Mouse (Mus musculus) CH12.LX (cell line): ENCODE data around the gene Fbxo11.

Source experiments
- CHD2 ChIP-seq: IDR thresholded peaks from 2 replicates; pipeline ENCODE4 v1.6.1; 2011; ENCODE audit warnings: low read length, improper control_type of control experiment
- CTCF ChIP-seq, 2 experiments: IDR thresholded peaks in 1 of 2; conservative IDR thresholded peaks in 1 of 2; 2 replicates each; pipeline ENCODE4 v1.5.1; 2011 to 2012; ENCODE audit warnings: low read depth in 2 of 2, low read length in 2 of 2, improper control_type of control experiment in 1 of 2, inconsistent platforms in 1 of 2, mild to moderate bottlenecking in 1 of 2, moderate library complexity in 1 of 2
- E2F4 ChIP-seq: IDR thresholded peaks from 2 replicates; pipeline ENCODE4 v1.6.1; 2011; ENCODE audit warnings: low read depth, low read length, improper control_type of control experiment; ENCODE audit not compliant: insufficient replicate concordance
- EP300 ChIP-seq: IDR thresholded peaks from 2 replicates; pipeline ENCODE4 v1.6.1; 2011; ENCODE audit warnings: low read length, improper control_type of control experiment
- HCFC1 ChIP-seq: IDR thresholded peaks from 2 replicates; pipeline ENCODE4 v1.6.1; 2012; ENCODE audit warnings: low read depth, mild to moderate bottlenecking, inconsistent platforms, low read length, improper control_type of control experiment
- JUND ChIP-seq: conservative IDR thresholded peaks from 2 replicates; pipeline ENCODE4 v1.6.1; 2011; ENCODE audit warnings: low read depth, low read length, improper control_type of control experiment
- KAT2A ChIP-seq: IDR thresholded peaks from 2 replicates; pipeline ENCODE4 v1.6.1; 2012; ENCODE audit warnings: low read length, improper control_type of control experiment, inconsistent platforms; ENCODE audit not compliant: insufficient replicate concordance
- MAX ChIP-seq: IDR thresholded peaks from 2 replicates; pipeline ENCODE4 v1.6.1; 2011; ENCODE audit warnings: low read length, improper control_type of control experiment
- MXI1 ChIP-seq: IDR thresholded peaks from 2 replicates; pipeline ENCODE4 v1.6.1; 2011; ENCODE audit warnings: mild to moderate bottlenecking, low read depth, low read length, improper control_type of control experiment
- NRF1 ChIP-seq: IDR thresholded peaks from 2 replicates; pipeline ENCODE4 v1.6.1; 2014; ENCODE audit warnings: low read depth, mild to moderate bottlenecking, inconsistent platforms, low read length, improper control_type of control experiment, moderate library complexity
- POLR2A ChIP-seq: IDR thresholded peaks from 2 replicates; pipeline ENCODE4 v1.6.1; 2011; ENCODE audit warnings: low read depth, mild to moderate bottlenecking, improper control_type of control experiment, low read length
- TBP ChIP-seq: conservative IDR thresholded peaks from 2 replicates; pipeline ENCODE4 v1.6.1; 2011; ENCODE audit warnings: low read depth, low read length, improper control_type of control experiment
- USF1 ChIP-seq: IDR thresholded peaks from 2 replicates; pipeline ENCODE4 v1.6.1; 2014; ENCODE audit warnings: low read depth, mild to moderate bottlenecking, inconsistent platforms, low read length, improper control_type of control experiment
- ZC3H11A ChIP-seq: IDR thresholded peaks from 2 replicates; pipeline ENCODE4 v1.6.1; 2012; ENCODE audit warnings: low read depth, mild to moderate bottlenecking, inconsistent platforms, low read length, improper control_type of control experiment

DNA sequence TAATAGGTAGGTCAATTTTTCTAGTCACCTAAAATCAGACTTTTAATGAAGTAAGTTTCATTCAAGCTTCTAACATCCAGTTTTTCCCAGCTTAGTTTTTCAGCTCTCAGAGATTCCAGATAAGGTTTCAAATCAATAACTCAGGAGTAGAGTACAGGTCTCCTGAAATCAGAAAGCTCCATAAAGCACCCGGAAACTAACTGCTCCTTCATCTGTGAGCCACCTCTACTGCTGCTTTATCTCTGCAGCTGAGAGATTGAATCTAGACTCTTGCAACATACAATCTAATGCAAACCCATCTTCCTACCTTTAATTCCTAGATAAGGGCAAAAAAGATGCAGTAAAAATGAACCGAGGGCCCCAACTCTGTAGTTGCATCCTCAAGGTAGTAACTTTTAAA is 14.8 kb downstream of the Fbxo11 start:
- TF ChIP-seq USF1 (no peak), CTCF (conservative IDR thresholded peaks at IDR 0.05 in 1 of 2, IDR thresholded peaks at IDR 0.05 in 1 of 2; ENCODE audit: low read depth in 2 of 2, low read length in 2 of 2) (no peak), MXI1 (no peak), E2F4 (no peak), POLR2A (no peak), HCFC1 (no peak), CHD2 (no peak), ZC3H11A (no peak), JUND (no peak), NRF1 (no peak), MAX (no peak), TBP (no peak), EP300 (no peak), KAT2A (no peak)
